Mouse (Mus musculus) gastrocnemius, adult 18-20 months (tissue): ENCODE measurements around the gene Lyg1. TPM values are rescaled to one million over a fixed set of nuclear protein-coding genes. Genes with fewer than 3 reads are reported as not detected.
"Not testable (repeated sequence)": the region's sequence is repeated elsewhere in the genome, so short reads cannot be mapped to it uniquely, and the experiment has no call there.

ENCODE experiments used
- DNase-seq: peaks from one replicate; pipeline ENCODE4 v3.0.0; 2021; ENCODE audit warnings: low spot score
- long read RNA-seq, 2 experiments: library from polyadenylated mRNA; stranded (forward); transcript quantifications; one replicate each; pipeline ENCODE4 v2.0.0; 2021
- total RNA-seq, 2 experiments: library from RNA; stranded (reverse); gene quantifications; 2 replicates each; pipeline ENCODE4 v1.2.3; 2021

Gene Lyg1
- total RNA-seq = not detected
- long read RNA-seq, experiment 1 = 0 reads
- long read RNA-seq, experiment 2 = 0 reads

GRCm38 (mm10) chr1:37957659-37958058 is at the start of gene Lyg1:
TSS of gene Lyg1 (minus strand) at chr1:37957759.
- no peak for DNase-seq

GRCm38 (mm10) chr1:38006741-38007140 is 49.2 kb upstream of the Lyg1 start:
- no peak for DNase-seq

GRCm38 (mm10) chr1:38003046-38003445 is 45.5 kb upstream of the Lyg1 start:
- DNase-seq = no peak

GRCm38 (mm10) chr1:38001956-38002355 is 44.4 kb upstream of the Lyg1 start:
- no peak for DNase-seq

GRCm38 (mm10) chr1:38000844-38001243 is 43.3 kb upstream of the Lyg1 start:
- no peak for DNase-seq

GRCm38 (mm10) chr1:37999552-37999951 is 42.0 kb upstream of the Lyg1 start:
- no peak for DNase-seq

GRCm38 (mm10) chr1:37998371-37999199 is 41.0 kb upstream of the Lyg1 start:
- no peak for DNase-seq

- DNase-seq = peak; percentile 92
These were observed 40.3 kb upstream of the Lyg1 start, which contains the start of the genes Txndc9 and Eif5b for GRCm38 (mm10) chr1:37997867-37998266. TSS of gene Txndc9 (minus strand) at chr1:37997893. TSS of gene Eif5b (plus strand) at chr1:37998010.

- peak; percentile 99 for DNase-seq
These were observed 39.4 kb upstream of the Lyg1 start for GRCm38 (mm10) chr1:37996877-37997484.

GRCm38 (mm10) chr1:37996226-37996625 is 38.7 kb upstream of the Lyg1 start:
- no peak for DNase-seq

GRCm38 (mm10) chr1:37987856-37988255 is 30.3 kb upstream of the Lyg1 start:
- no peak for DNase-seq

GRCm38 (mm10) chr1:37985764-37986323 is 28.3 kb upstream of the Lyg1 start:
- peak; percentile 16 for DNase-seq

GRCm38 (mm10) chr1:37984326-37984725 is 26.8 kb upstream of the Lyg1 start:
- no peak for DNase-seq

- no peak for DNase-seq
These were observed 19.7 kb upstream of the Lyg1 start for GRCm38 (mm10) chr1:37977303-37977702.

- not testable (repeated sequence) for DNase-seq
These were observed 19.1 kb upstream of the Lyg1 start for GRCm38 (mm10) chr1:37976666-37977065.

- DNase-seq = no peak
These were observed 14.0 kb upstream of the Lyg1 start for GRCm38 (mm10) chr1:37971520-37971919.

GRCm38 (mm10) chr1:37968746-37969145 is 11.2 kb upstream of the Lyg1 start:
- DNase-seq = no peak

GRCm38 (mm10) chr1:37965571-37965970 is 8.0 kb upstream of the Lyg1 start:
- DNase-seq = no peak

- DNase-seq = no peak
These were observed 1.9 kb upstream of the Lyg1 start for GRCm38 (mm10) chr1:37959486-37959885.

GRCm38 (mm10) chr1:37958516-37958915 is 957 bp upstream of the Lyg1 start:
- DNase-seq = no peak

GRCm38 (mm10) chr1:37956690-37957431 is 698 bp downstream of the Lyg1 start:
- no peak for DNase-seq

- DNase-seq = no peak
These were observed 2.3 kb downstream of the Lyg1 start for GRCm38 (mm10) chr1:37955251-37955650.
